Mouse (Mus musculus) MEL (cell line): ENCODE data around the gene 2310033P09Rik. TPM values are rescaled to one million over a fixed set of nuclear protein-coding genes. Genes with fewer than 3 reads are reported as not detected.

Experiments used
- DNase-seq: peaks from one replicate; pipeline ENCODE4 v3.0.0; 2011; ENCODE audit warnings: low read depth, low spot score
- H3K27ac ChIP-seq: 2 replicates; pipeline ENCODE4 v1.5.1; 2012; ENCODE audit warnings: low read depth, mild to moderate bottlenecking, control low read depth, low read length, moderate library complexity; ENCODE audit not compliant: control insufficient read depth
- H3K27me3 ChIP-seq, 2 experiments: fragments of 150-350 bp in 1 of 2; sonication (generic) in 1 of 2; 2 replicates each; pipeline ENCODE4 v1.6.1; 2012; ENCODE audit warnings: low read length in 2 of 2, mild to moderate bottlenecking in 2 of 2, improper control_type of control experiment in 1 of 2, moderate library complexity in 1 of 2; ENCODE audit not compliant: insufficient read depth in 2 of 2, control insufficient read depth in 1 of 2
- H3K36me3 ChIP-seq, 2 experiments: 2 replicates each; pipeline ENCODE4 v1.6.1; 2012 to 2014; ENCODE audit warnings: low read length in 2 of 2, improper control_type of control experiment in 1 of 2, inconsistent platforms in 1 of 2, mild to moderate bottlenecking in 1 of 2; ENCODE audit not compliant: insufficient read depth in 2 of 2, control insufficient read depth in 1 of 2
- H3K4me1 ChIP-seq, 2 experiments: fragments of 150-350 bp in 1 of 2; sonication (generic) in 1 of 2; 2 replicates each; pipeline ENCODE4 v1.6.1; 2012; ENCODE audit warnings: low read length in 2 of 2, improper control_type of control experiment in 1 of 2, mild to moderate bottlenecking in 1 of 2; ENCODE audit not compliant: insufficient read depth in 2 of 2, control insufficient read depth in 1 of 2
- H3K4me3 ChIP-seq, 2 experiments: fragments of 150-350 bp in 1 of 2; sonication (generic) in 1 of 2; 2 replicates each; pipeline ENCODE4 v1.5.1; 2012; ENCODE audit warnings: low read depth in 2 of 2, low read length in 2 of 2, mild to moderate bottlenecking in 2 of 2, moderate library complexity in 2 of 2, control low read depth in 1 of 2, improper control_type of control experiment in 1 of 2; ENCODE audit not compliant: control insufficient read depth in 1 of 2, insufficient read depth in 1 of 2
- H3K79me2 ChIP-seq: 2 replicates; pipeline ENCODE4 v1.6.1; 2012; ENCODE audit warnings: mild to moderate bottlenecking, low read length, moderate library complexity; ENCODE audit not compliant: control insufficient read depth, poor library complexity, insufficient read depth
- H3K9ac ChIP-seq: 2 replicates; pipeline ENCODE4 v1.6.1; 2012; ENCODE audit warnings: low read depth, mild to moderate bottlenecking, control low read depth, low read length, moderate library complexity; ENCODE audit not compliant: control insufficient read depth, poor library complexity, severe bottlenecking
- H3K9me3 ChIP-seq: fragments of 150-350 bp; sonication (generic); replicated peaks from 2 replicates; pipeline ENCODE4 v1.6.1; 2012; ENCODE audit warnings: mild to moderate bottlenecking, low read length, improper control_type of control experiment, moderate library complexity; ENCODE audit not compliant: insufficient read depth
- CHD1 ChIP-seq: IDR thresholded peaks from 2 replicates; pipeline ENCODE4 v1.6.1; 2012; ENCODE audit warnings: low read depth, mild to moderate bottlenecking, inconsistent platforms, low read length, improper control_type of control experiment
- CHD2 ChIP-seq: IDR thresholded peaks from 2 replicates; pipeline ENCODE4 v1.6.1; 2011; ENCODE audit warnings: low read length, improper control_type of control experiment
- CTCF ChIP-seq, 3 experiments: IDR thresholded peaks in 2 of 3; conservative IDR thresholded peaks in 1 of 3; 2 replicates each; pipeline ENCODE4 v1.5.1; 2011 to 2012; ENCODE audit warnings: low read length in 3 of 3, low read depth in 2 of 3, mild to moderate bottlenecking in 2 of 3, improper control_type of control experiment in 1 of 3, inconsistent platforms in 1 of 3, mixed read lengths in 1 of 3, moderate library complexity in 1 of 3; ENCODE audit not compliant: control insufficient read depth in 1 of 3, insufficient read depth in 1 of 3, poor library complexity in 1 of 3, severe bottlenecking in 1 of 3
- E2F4 ChIP-seq: IDR thresholded peaks from 2 replicates; pipeline ENCODE4 v1.6.1; 2011; ENCODE audit warnings: low read depth, low read length, improper control_type of control experiment, borderline replicate concordance
- ELF1 ChIP-seq: IDR thresholded peaks from 2 replicates; pipeline ENCODE4 v1.6.1; 2014; ENCODE audit warnings: low read depth, mild to moderate bottlenecking, inconsistent platforms, low read length, improper control_type of control experiment, moderate library complexity
- ETS1 ChIP-seq: IDR thresholded peaks from 2 replicates; pipeline ENCODE4 v1.6.1; 2012; ENCODE audit warnings: low read depth, mild to moderate bottlenecking, inconsistent platforms, low read length, improper control_type of control experiment, moderate library complexity
- GABPA ChIP-seq: IDR thresholded peaks from 2 replicates; pipeline ENCODE4 v1.6.1; 2012; ENCODE audit warnings: low read depth, mild to moderate bottlenecking, inconsistent platforms, low read length, improper control_type of control experiment, moderate library complexity
- GATA1 ChIP-seq: IDR thresholded peaks from 2 replicates; pipeline ENCODE4 v1.6.1; 2011; ENCODE audit warnings: low read depth, low read length, improper control_type of control experiment
- HCFC1 ChIP-seq: IDR thresholded peaks from 2 replicates; pipeline ENCODE4 v1.6.1; 2012; ENCODE audit warnings: low read depth, mild to moderate bottlenecking, inconsistent platforms, low read length, improper control_type of control experiment, moderate library complexity
- KAT2A ChIP-seq: conservative IDR thresholded peaks from 2 replicates; pipeline ENCODE4 v1.6.1; 2012; ENCODE audit warnings: low read depth, low read length, improper control_type of control experiment, inconsistent platforms
- MAFK ChIP-seq: IDR thresholded peaks from 2 replicates; pipeline ENCODE4 v1.6.1; 2011; ENCODE audit warnings: low read depth, mild to moderate bottlenecking, low read length, improper control_type of control experiment, borderline replicate concordance
- MAX ChIP-seq: IDR thresholded peaks from 2 replicates; pipeline ENCODE4 v1.6.1; 2011; ENCODE audit warnings: low read length, improper control_type of control experiment
- MAZ ChIP-seq: IDR thresholded peaks from 2 replicates; pipeline ENCODE4 v1.6.1; 2012; ENCODE audit warnings: low read depth, mild to moderate bottlenecking, inconsistent platforms, low read length, improper control_type of control experiment
- MEF2A ChIP-seq: IDR thresholded peaks from 2 replicates; pipeline ENCODE4 v1.6.1; 2014; ENCODE audit warnings: low read depth, mild to moderate bottlenecking, inconsistent platforms, low read length, improper control_type of control experiment; ENCODE audit not compliant: poor library complexity, insufficient replicate concordance, severe bottlenecking; ENCODE audit errors: extremely low read depth
- MXI1 ChIP-seq: IDR thresholded peaks from 2 replicates; pipeline ENCODE4 v1.6.1; 2011; ENCODE audit warnings: mild to moderate bottlenecking, low read depth, low read length, improper control_type of control experiment
- MYB ChIP-seq: IDR thresholded peaks from 2 replicates; pipeline ENCODE4 v1.6.1; 2011; ENCODE audit warnings: mild to moderate bottlenecking, low read depth, low read length, improper control_type of control experiment
- MYC ChIP-seq: IDR thresholded peaks from 2 replicates; pipeline ENCODE4 v1.6.1; 2011; ENCODE audit warnings: low read depth, mild to moderate bottlenecking, low read length, improper control_type of control experiment, moderate library complexity
- NELFE ChIP-seq: IDR thresholded peaks from 2 replicates; pipeline ENCODE4 v1.6.1; 2011; ENCODE audit warnings: low read depth, low read length, improper control_type of control experiment
- NRF1 ChIP-seq: IDR thresholded peaks from 2 replicates; pipeline ENCODE4 v1.6.1; 2014; ENCODE audit warnings: low read depth, mild to moderate bottlenecking, inconsistent platforms, low read length, improper control_type of control experiment, moderate library complexity; ENCODE audit not compliant: poor library complexity, insufficient read depth, severe bottlenecking
- POLR2A ChIP-seq, 2 experiments: IDR thresholded peaks; 2 replicates each; pipeline ENCODE4 v1.6.1; 2011 to 2012; ENCODE audit warnings: low read length in 2 of 2, mild to moderate bottlenecking in 2 of 2, control low read depth in 1 of 2, improper control_type of control experiment in 1 of 2, low read depth in 1 of 2, moderate library complexity in 1 of 2; ENCODE audit not compliant: control insufficient read depth in 1 of 2, insufficient read depth in 1 of 2, poor library complexity in 1 of 2
- POLR2AphosphoS2 ChIP-seq: IDR thresholded peaks from 2 replicates; pipeline ENCODE4 v1.6.1; 2011; ENCODE audit warnings: low read length, improper control_type of control experiment
- POLR2AphosphoS5 ChIP-seq: IDR thresholded peaks from 2 replicates; pipeline ENCODE4 v1.6.1; 2012; ENCODE audit warnings: low read depth, borderline replicate concordance, mild to moderate bottlenecking, inconsistent platforms, low read length, moderate library complexity, mixed read lengths
- RAD21 ChIP-seq: IDR thresholded peaks from 2 replicates; pipeline ENCODE4 v1.6.1; 2011; ENCODE audit warnings: mild to moderate bottlenecking, low read depth, low read length, improper control_type of control experiment
- SIN3A ChIP-seq: IDR thresholded peaks from 2 replicates; pipeline ENCODE4 v1.6.1; 2012; ENCODE audit warnings: low read length, improper control_type of control experiment, inconsistent platforms
- SMC3 ChIP-seq: IDR thresholded peaks from 2 replicates; pipeline ENCODE4 v1.6.1; 2011; ENCODE audit warnings: low read depth, low read length, improper control_type of control experiment
- TAL1 ChIP-seq: IDR thresholded peaks from 2 replicates; pipeline ENCODE4 v1.6.1; 2012; ENCODE audit warnings: mild to moderate bottlenecking, inconsistent platforms, low read length, moderate library complexity, mixed read lengths
- TBP ChIP-seq: IDR thresholded peaks from 2 replicates; pipeline ENCODE4 v1.8.0; 2011; ENCODE audit warnings: low read depth, low read length, improper control_type of control experiment
- TCF12 ChIP-seq: IDR thresholded peaks from 2 replicates; pipeline ENCODE4 v1.6.1; 2014; ENCODE audit warnings: low read depth, mild to moderate bottlenecking, inconsistent platforms, low read length, improper control_type of control experiment, moderate library complexity
- UBTF ChIP-seq: IDR thresholded peaks from 2 replicates; pipeline ENCODE4 v1.6.1; 2012; ENCODE audit warnings: low read depth, mild to moderate bottlenecking, inconsistent platforms, low read length, improper control_type of control experiment, moderate library complexity, borderline replicate concordance; ENCODE audit not compliant: insufficient read depth
- USF1 ChIP-seq: IDR thresholded peaks from 2 replicates; pipeline ENCODE4 v1.6.1; 2014; ENCODE audit warnings: low read depth, mild to moderate bottlenecking, inconsistent platforms, low read length, improper control_type of control experiment, moderate library complexity
- USF2 ChIP-seq, 2 experiments: IDR thresholded peaks; 2 replicates each; pipeline ENCODE4 v1.6.1; 2011 to 2012; ENCODE audit warnings: improper control_type of control experiment in 2 of 2, low read length in 2 of 2, borderline replicate concordance in 1 of 2, inconsistent platforms in 1 of 2, low read depth in 1 of 2, mild to moderate bottlenecking in 1 of 2; ENCODE audit not compliant: insufficient read depth in 1 of 2
- ZC3H11A ChIP-seq: IDR thresholded peaks from 2 replicates; pipeline ENCODE4 v1.6.1; 2012; ENCODE audit warnings: low read depth, mild to moderate bottlenecking, inconsistent platforms, low read length, improper control_type of control experiment
- ZKSCAN1 ChIP-seq: IDR thresholded peaks from 2 replicates; pipeline ENCODE4 v1.6.1; 2012; ENCODE audit warnings: low read depth, mild to moderate bottlenecking, inconsistent platforms, low read length, improper control_type of control experiment, moderate library complexity
- ZMIZ1 ChIP-seq: IDR thresholded peaks from 2 replicates; pipeline ENCODE4 v1.6.1; 2012; ENCODE audit warnings: low read depth, mild to moderate bottlenecking, inconsistent platforms, low read length, improper control_type of control experiment, moderate library complexity
- ZNF384 ChIP-seq: IDR thresholded peaks from 2 replicates; pipeline ENCODE4 v1.6.1; 2012; ENCODE audit warnings: low read depth, mild to moderate bottlenecking, inconsistent platforms, low read length, improper control_type of control experiment
- polyA plus RNA-seq, 2 experiments: library from polyadenylated mRNA; stranded (reverse) in 1 of 2; unstranded in 1 of 2; fragments of >175 nt in 1 of 2; fragments of >200 nt in 1 of 2; gene quantifications; 2 replicates each; pipeline versions ENCODE4 v1.2.1 to v1.2.4; 2012; ENCODE audit warnings: low replicate concordance in 2 of 2, low read depth in 1 of 2; ENCODE audit not compliant: insufficient read length in 2 of 2, insufficient read depth in 1 of 2, missing spikeins in 1 of 2
- total RNA-seq: library from RNA; depleted of rRNA; stranded (reverse); fragments of 300-350 nt; gene quantifications from 2 replicates; pipeline ENCODE4 v1.2.3, GENCODE M21; 2012

2310033P09Rik gene
- total and polyA plus RNA-seq, 3 experiments: 35.5 to 59.8 TPM; not detected in 1

- H3K36me3 ChIP-seq: peaks cover 7 to 49% of the 10 kb centered on the region in 2 experiments; a peak in 3 of 4 replicates
- H3K9me3 ChIP-seq: no peaks in the 10 kb centered on the region
- H3K27ac ChIP-seq: peak within 1 kb of the TSS; percentile 70
- H3K4me3 ChIP-seq: peak within 1 kb of the TSS; percentile 88 to 95
- H3K27me3 ChIP-seq: no peaks in the 10 kb centered on the region
- peak; percentile 99 for DNase-seq
- H3K79me2 ChIP-seq: peaks cover 50% of the 10 kb centered on the region
- peaks cover 24 to 38% of the 10 kb centered on the region in 2 experiments for H3K4me1 ChIP-seq
- peak within 1 kb of the TSS; percentile 93 for H3K9ac ChIP-seq
- TF ChIP-seq ZKSCAN1 (no peak), ZC3H11A (peak; percentile 8; the same call in 1 of the 2 replicates), ETS1 (peak; percentile 67), TCF12 (peak; percentile 84), ZMIZ1 (peak; percentile 94), POLR2AphosphoS5 (no peak), KAT2A (peak; percentile 76; the same call in 1 of the 2 replicates), GABPA (no peak), TAL1 (no peak), MAX (peak; percentile 83), USF2 (IDR thresholded peaks at IDR 0.05; ENCODE audit: borderline replicate concordance in 1 of 2, insufficient read depth in 1 of 2, low read depth in 1 of 2, low read length in 2 of 2) (no peak), GATA1 (no peak), E2F4 (peak; percentile 68; the same call in 1 of the 2 replicates), POLR2AphosphoS2 (peak; percentile 96), CHD1 (peak; percentile 33; the same call in 1 of the 2 replicates), UBTF (no peak), MEF2A (peak; percentile 43; the same call in 1 of the 2 replicates), SMC3 (no peak), POLR2A (IDR thresholded peaks at IDR 0.05; ENCODE audit: control insufficient read depth in 1 of 2, insufficient read depth in 1 of 2, low read depth in 1 of 2, low read length in 2 of 2, poor library complexity in 1 of 2) (peak; percentile 94 to 97; a peak in 3 of 4 replicates), NRF1 (peak; percentile 98), MAFK (no peak), ZNF384 (0 out of 2 replicates have a peak, but pooled peaks have one; percentile 34), MXI1 (peak; percentile 91), HCFC1 (peak; percentile 95), MYB (0 out of 2 replicates have a peak, but pooled peaks have one; percentile 7), NELFE (peak; percentile 97), SIN3A (peak; percentile 92), ELF1 (peak; percentile 97), CTCF (IDR thresholded peaks at IDR 0.05 in 2 of 3, conservative IDR thresholded peaks at IDR 0.05 in 1 of 3; ENCODE audit: control insufficient read depth in 1 of 3, insufficient read depth in 1 of 3, low read depth in 2 of 3, low read length in 3 of 3, poor library complexity in 1 of 3, severe bottlenecking in 1 of 3) (no peak), TBP (peak; percentile 86), MAZ (peak; percentile 14; the same call in 1 of the 2 replicates), CHD2 (no peak), RAD21 (no peak), MYC (no peak), USF1 (peak; percentile 60)
Measured at GRCm38 (mm10) chr11:59228122-59228953, 20.2 kb downstream of the 2310033P09Rik start, which contains the start of gene Arf1. Arf1 (minus strand) TSS chr11:59228270.
